Mouse (Mus musculus): ENCODE data around the gene Tgm3.

Gene Tgm3

DNA sequence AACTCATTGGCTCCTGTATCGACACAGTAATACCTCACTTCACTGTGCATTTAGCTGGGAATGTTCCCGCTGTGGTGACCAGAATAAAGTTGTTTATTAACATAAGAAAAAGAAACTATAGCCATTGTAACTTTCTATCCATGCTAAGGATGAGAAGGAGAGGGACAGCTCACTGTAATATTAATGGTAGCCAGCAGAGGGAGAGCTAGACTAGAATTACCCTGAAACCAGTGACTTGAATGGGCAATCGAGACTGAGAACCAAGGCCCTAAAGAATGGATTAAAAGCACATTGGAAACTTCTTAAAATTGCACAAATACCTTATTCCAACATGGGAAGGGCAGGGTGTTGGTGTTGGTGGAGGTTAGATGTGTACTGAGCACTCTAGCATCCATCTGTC, 56.1 kb downstream of the Tgm3 start:
- no peak for DNase-seq (ENCODE audit: extremely low read depth, low read depth, low spot score)

DNA sequence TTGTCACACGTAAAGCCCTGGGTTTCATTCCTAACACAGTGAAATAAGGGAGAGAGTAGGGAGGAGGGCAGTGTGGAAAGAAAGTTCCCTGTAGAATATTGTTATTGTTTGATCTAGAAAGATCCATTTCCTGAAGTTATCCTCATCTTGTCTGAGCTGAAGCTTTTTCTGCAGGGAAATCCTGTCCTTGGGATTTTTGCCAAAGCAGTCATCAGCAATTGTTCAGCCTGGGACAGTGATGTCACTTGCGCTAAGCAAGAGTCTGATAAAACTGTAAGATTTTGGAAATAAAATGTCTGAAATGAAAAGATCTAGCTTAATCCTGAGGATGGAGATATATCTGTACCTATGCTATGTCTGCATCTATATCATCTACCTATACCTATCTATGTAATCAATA, 58.2 kb downstream of the Tgm3 start:
- DNase-seq (ENCODE audit: extremely low read depth, low read depth, low spot score), result no peak

Measured in fat pad, adult 2 months (tissue).